In the genomic region with DNA sequence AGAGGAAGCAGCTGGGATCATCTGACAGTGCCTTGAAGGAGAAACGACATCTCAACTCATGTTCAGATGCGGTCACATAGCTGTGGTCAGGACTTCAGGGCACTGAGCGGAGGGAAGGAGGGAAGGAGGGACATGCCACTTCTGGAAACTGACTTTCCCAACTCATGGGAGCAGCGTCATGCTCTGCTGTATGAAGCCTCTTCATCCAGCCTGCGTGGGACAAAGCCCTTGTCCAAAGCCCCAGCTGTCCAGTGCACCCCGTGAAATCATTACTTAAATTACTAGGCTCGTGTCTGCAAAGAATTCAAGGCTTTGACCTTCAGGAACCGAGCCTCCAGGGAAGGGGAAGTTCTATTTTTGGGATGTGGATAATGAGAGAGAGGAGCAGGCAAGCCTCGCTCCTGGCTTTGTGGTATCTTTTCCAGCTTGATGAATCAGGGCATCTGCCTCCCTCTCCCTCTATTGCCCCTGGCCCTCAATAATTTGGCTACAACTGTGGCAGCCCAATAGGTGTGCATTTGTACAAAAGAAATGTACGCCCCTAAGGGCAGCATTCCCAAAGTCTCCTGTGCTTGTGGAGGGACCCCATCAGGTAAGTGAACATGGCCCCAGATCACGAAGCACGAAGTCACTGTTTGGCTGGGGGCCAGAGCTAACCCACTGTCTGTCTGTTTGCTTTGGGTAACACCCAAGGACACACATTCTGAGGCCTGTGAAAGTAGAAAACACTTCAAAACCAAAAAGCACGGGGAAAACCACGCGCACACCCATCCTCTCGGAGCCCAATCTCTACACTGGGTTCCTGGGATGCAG, we compare ENCODE assay signal across 8 mouse cellular contexts. TPM values are rescaled to one million over a fixed set of nuclear protein-coding genes. Genes with fewer than 3 reads are reported as not detected.
DNase-seq lines count a peak whose midpoint lies in the region; ATAC-seq lines count a peak whose summit lies in the region.

No protein-coding gene starts in this region.

- H3K4me2 ChIP-seq in embryonic facial prominence, embryonic 14.5 days (ENCODE audit: low read depth, low read length): 0 out of 2 replicates have a peak overlapping the region, but pooled peaks have one; percentile 12
- no peak overlapping the region for H3K4me2 ChIP-seq in kidney, embryonic 15.5 days
- no peak overlapping the region for H3K4me2 ChIP-seq in stomach, embryonic 16.5 days (ENCODE audit: low read depth, low read length)
- no peak overlapping the region for H3K4me2 ChIP-seq in hindbrain, embryonic 13.5 days

- no peaks in the 10 kb centered on the region for H3K36me3 ChIP-seq in embryonic facial prominence, embryonic 14.5 days (ENCODE audit: control insufficient read depth, insufficient read depth, low read length)
- no peaks in the 10 kb centered on the region for H3K36me3 ChIP-seq in kidney, embryonic 15.5 days
- H3K36me3 ChIP-seq in stomach, embryonic 16.5 days (ENCODE audit: control insufficient read depth, insufficient read depth, low read length): no peaks in the 10 kb centered on the region
- H3K36me3 ChIP-seq in hindbrain, embryonic 13.5 days: no peaks in the 10 kb centered on the region

- ATAC-seq in embryonic facial prominence, embryonic 14.5 days (ENCODE audit: low read depth): peak; percentile 20; the same call in 1 of the 2 replicates
- no peak for ATAC-seq in kidney, embryonic 15.5 days (replicated peaks; ENCODE audit: low FRiP score)
- ATAC-seq in stomach, embryonic 16.5 days (ENCODE audit: insufficient read depth, low FRiP score): no peak
- no peak for ATAC-seq in hindbrain, embryonic 13.5 days (ENCODE audit: low FRiP score)
- no peak for ATAC-seq in activated CD4-positive, CD25-positive, alpha-beta regulatory T cell, adult 4 months

- no peaks in the 10 kb centered on the region for H3K9me3 ChIP-seq in embryonic facial prominence, embryonic 14.5 days (ENCODE audit: control insufficient read depth, low read length)
- H3K9me3 ChIP-seq in kidney, embryonic 15.5 days (replicated peaks): no peaks in the 10 kb centered on the region
- H3K9me3 ChIP-seq in stomach, embryonic 16.5 days (replicated peaks; ENCODE audit: control insufficient read depth, low read length): no peaks in the 10 kb centered on the region
- no peaks in the 10 kb centered on the region for H3K9me3 ChIP-seq in hindbrain, embryonic 13.5 days

- H3K27me3 ChIP-seq in embryonic facial prominence, embryonic 14.5 days (replicated peaks; ENCODE audit: control insufficient read depth, insufficient read depth, low read length): no peaks in the 10 kb centered on the region
- peaks cover 8% of the 10 kb centered on the region for H3K27me3 ChIP-seq in kidney, embryonic 15.5 days
- no peaks in the 10 kb centered on the region for H3K27me3 ChIP-seq in stomach, embryonic 16.5 days (ENCODE audit: control insufficient read depth, insufficient read depth, low read length)
- H3K27me3 ChIP-seq in hindbrain, embryonic 13.5 days: peaks cover 12% of the 10 kb centered on the region; the same call in 1 of the 2 replicates

- WGBS in embryonic facial prominence, embryonic 14.5 days: 34% methylated on average over 16 of the region's 16 CpGs
- WGBS in kidney, embryonic 15.5 days: 50% methylated on average over 16 of the region's 16 CpGs
- 47% methylated on average over 16 of the region's 16 CpGs for WGBS in stomach, embryonic 16.5 days
- WGBS in hindbrain, embryonic 13.5 days: 52% methylated on average over 16 of the region's 16 CpGs

- H3K4me1 ChIP-seq in embryonic facial prominence, embryonic 14.5 days (ENCODE audit: control insufficient read depth, insufficient read depth, low read length): peaks cover 20% of the 10 kb centered on the region
- H3K4me1 ChIP-seq in kidney, embryonic 15.5 days: peaks cover 26% of the 10 kb centered on the region
- peaks cover 34% of the 10 kb centered on the region for H3K4me1 ChIP-seq in stomach, embryonic 16.5 days (ENCODE audit: control insufficient read depth, insufficient read depth, low read length)
- H3K4me1 ChIP-seq in hindbrain, embryonic 13.5 days (replicated peaks): peaks cover 14% of the 10 kb centered on the region

- peak overlapping the region; percentile 87 for H3K27ac ChIP-seq in embryonic facial prominence, embryonic 14.5 days (replicated peaks; ENCODE audit: low read depth, low read length)
- peak overlapping the region; percentile 55 for H3K27ac ChIP-seq in kidney, embryonic 15.5 days
- peak overlapping the region; percentile 80 for H3K27ac ChIP-seq in stomach, embryonic 16.5 days (ENCODE audit: low read length)
- H3K27ac ChIP-seq in hindbrain, embryonic 13.5 days: no peak overlapping the region

- DNase-seq in ovary, postnatal 36 days (ENCODE audit: low spot score): peak; percentile 46
- DNase-seq in ovary, postnatal 14 days (ENCODE audit: low spot score): no peak
- peak; percentile 60 for DNase-seq in embryonic facial prominence, embryonic 14.5 days (ENCODE audit: low spot score)
- DNase-seq in thymus, postnatal 0 days (ENCODE audit: low spot score): no peak

- H3K4me3 ChIP-seq in embryonic facial prominence, embryonic 14.5 days (ENCODE audit: low read depth, low read length): no peak overlapping the region
- H3K4me3 ChIP-seq in kidney, embryonic 15.5 days (replicated peaks): no peak overlapping the region
- no peak overlapping the region for H3K4me3 ChIP-seq in stomach, embryonic 16.5 days (replicated peaks; ENCODE audit: low read length)
- no peak overlapping the region for H3K4me3 ChIP-seq in hindbrain, embryonic 13.5 days

- peak overlapping the region; percentile 14; the same call in 1 of the 2 replicates for H3K9ac ChIP-seq in embryonic facial prominence, embryonic 14.5 days (ENCODE audit: low read depth, low read length)
- H3K9ac ChIP-seq in kidney, embryonic 15.5 days: no peak overlapping the region
- 0 out of 2 replicates have a peak overlapping the region, but pooled peaks have one; percentile 37 for H3K9ac ChIP-seq in stomach, embryonic 16.5 days (ENCODE audit: low read length)
- no peak overlapping the region for H3K9ac ChIP-seq in hindbrain, embryonic 13.5 days

RNA-seq across cellular contexts. Expression of a gene that starts 7.6 kb away (rescaled TPM):
- polyA plus RNA-seq in embryonic facial prominence, embryonic 14.5 days (2014; fragmentation: Nextera tagmentation; extraction: Ambion mirVana): 7.8 and 8.4 TPM in 2 replicates
- 4.1 and 6.3 TPM in 2 replicates for polyA plus RNA-seq in kidney, embryonic 15.5 days (2015; fragmentation: Nextera tagmentation; extraction: Ambion mirVana)
- 12.4 and 15.3 TPM in 2 replicates for polyA plus RNA-seq in stomach, embryonic 16.5 days (2015; fragmentation: Nextera tagmentation; extraction: Ambion mirVana)
- polyA plus RNA-seq in thymus, postnatal 0 days (2015; fragmentation: Nextera tagmentation; extraction: Ambion mirVana): 13.7 and 14.8 TPM in 2 replicates
- polyA plus RNA-seq in hindbrain, embryonic 13.5 days (2015; fragmentation: Nextera tagmentation; extraction: Ambion mirVana): 3.1 and 3.3 TPM in 2 replicates
- not detected for polyA plus RNA-seq in activated CD4-positive, CD25-positive, alpha-beta regulatory T cell, adult 4 months (2017; shearing (Covaris generic))

RNA-seq across cellular contexts. Expression of a gene that starts 29.1 kb away (rescaled TPM):
- 122 and 145 TPM in 2 replicates for polyA plus RNA-seq in embryonic facial prominence, embryonic 14.5 days (2014; fragmentation: Nextera tagmentation; extraction: Ambion mirVana)
- polyA plus RNA-seq in kidney, embryonic 15.5 days (2015; fragmentation: Nextera tagmentation; extraction: Ambion mirVana): 196 and 208 TPM in 2 replicates
- polyA plus RNA-seq in stomach, embryonic 16.5 days (2015; fragmentation: Nextera tagmentation; extraction: Ambion mirVana): 190 and 195 TPM in 2 replicates
- polyA plus RNA-seq in thymus, postnatal 0 days (2015; fragmentation: Nextera tagmentation; extraction: Ambion mirVana): 90.9 and 96.6 TPM in 2 replicates
- 171 and 178 TPM in 2 replicates for polyA plus RNA-seq in hindbrain, embryonic 13.5 days (2015; fragmentation: Nextera tagmentation; extraction: Ambion mirVana)
- 10 to 100 TPM; 47.3 to 60.5 TPM for polyA plus RNA-seq in activated CD4-positive, CD25-positive, alpha-beta regulatory T cell, adult 4 months (2017; shearing (Covaris generic))

RNA-seq across cellular contexts. Expression of a gene that starts 57.1 kb away (rescaled TPM):
- polyA plus RNA-seq in embryonic facial prominence, embryonic 14.5 days (2014; fragmentation: Nextera tagmentation; extraction: Ambion mirVana): 0.14 and 0.30 TPM in 2 replicates
- polyA plus RNA-seq in kidney, embryonic 15.5 days (2015; fragmentation: Nextera tagmentation; extraction: Ambion mirVana): 0.14 and 0.30 TPM in 2 replicates
- 0.20 and 0.53 TPM in 2 replicates for polyA plus RNA-seq in stomach, embryonic 16.5 days (2015; fragmentation: Nextera tagmentation; extraction: Ambion mirVana)
- 0.05 and 0.35 TPM in 2 replicates for polyA plus RNA-seq in thymus, postnatal 0 days (2015; fragmentation: Nextera tagmentation; extraction: Ambion mirVana)
- polyA plus RNA-seq in hindbrain, embryonic 13.5 days (2015; fragmentation: Nextera tagmentation; extraction: Ambion mirVana): 0.19 and 0.42 TPM in 2 replicates
- polyA plus RNA-seq in activated CD4-positive, CD25-positive, alpha-beta regulatory T cell, adult 4 months (2017; shearing (Covaris generic)): not detected

RNA-seq across cellular contexts. Expression of a gene that starts 58.2 kb away (rescaled TPM):
- 15.4 and 17.4 TPM in 2 replicates for polyA plus RNA-seq in embryonic facial prominence, embryonic 14.5 days (2014; fragmentation: Nextera tagmentation; extraction: Ambion mirVana)
- polyA plus RNA-seq in kidney, embryonic 15.5 days (2015; fragmentation: Nextera tagmentation; extraction: Ambion mirVana): 7.3 and 7.4 TPM in 2 replicates
- polyA plus RNA-seq in stomach, embryonic 16.5 days (2015; fragmentation: Nextera tagmentation; extraction: Ambion mirVana): 4.8 and 5.1 TPM in 2 replicates
- 6.4 and 6.8 TPM in 2 replicates for polyA plus RNA-seq in thymus, postnatal 0 days (2015; fragmentation: Nextera tagmentation; extraction: Ambion mirVana)
- polyA plus RNA-seq in hindbrain, embryonic 13.5 days (2015; fragmentation: Nextera tagmentation; extraction: Ambion mirVana): 14.1 and 14.8 TPM in 2 replicates
- polyA plus RNA-seq in activated CD4-positive, CD25-positive, alpha-beta regulatory T cell, adult 4 months (2017; shearing (Covaris generic)): 1 to 10 TPM; 2.2 TPM

Comparison
In these comparisons a context has a peak if more than half of its experiments do, and no peak if none do; other contexts are left out.
1. DNase-seq: peak in ovary, postnatal 36 days (single experiment) and embryonic facial prominence, embryonic 14.5 days (single experiment); none in ovary, postnatal 14 days (single experiment) and thymus, postnatal 0 days (single experiment).
2. H3K9ac ChIP-seq: peak in embryonic facial prominence, embryonic 14.5 days (single experiment) and stomach, embryonic 16.5 days (single experiment); none in kidney, embryonic 15.5 days (single experiment) and hindbrain, embryonic 13.5 days (single experiment).